In the genomic region with DNA sequence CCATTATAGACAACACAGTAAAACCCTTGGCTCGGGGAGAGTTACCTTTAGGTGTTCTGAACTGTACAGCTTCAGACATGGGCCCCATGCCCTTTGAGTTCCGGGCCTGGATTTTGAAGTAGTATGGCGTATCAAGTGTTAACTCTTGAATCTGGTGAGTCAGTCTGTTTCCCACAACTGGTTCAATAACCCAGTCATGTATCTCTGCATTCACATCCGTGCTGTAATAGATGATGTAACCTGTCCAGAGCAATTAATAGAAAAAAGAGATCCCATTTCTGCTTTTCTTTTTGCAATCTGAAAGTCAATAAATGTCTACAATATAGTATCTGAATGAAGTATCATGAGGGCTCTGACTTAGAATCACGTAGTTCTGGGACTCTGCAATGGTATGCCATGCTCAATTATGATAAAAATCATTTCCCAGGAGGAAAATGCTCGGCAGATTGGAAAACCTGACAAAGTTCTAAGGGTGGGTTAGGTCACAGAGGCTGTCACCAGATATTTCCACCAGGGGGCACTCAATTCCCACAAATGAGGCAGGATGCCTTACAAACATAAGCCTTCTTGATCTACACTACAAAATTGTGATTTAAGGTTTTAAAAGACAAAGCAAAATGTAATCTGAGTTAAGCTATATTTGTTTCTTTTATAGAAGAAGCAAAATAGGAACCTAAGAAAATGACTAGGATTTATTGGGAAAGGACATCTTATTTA, we compare ENCODE assay signal across 8 mouse cellular contexts.
A peak's percentile ranks its signal among the peaks of the same experiment; 100 is the strongest.
DNase-seq lines count a peak whose midpoint lies in the region; ATAC-seq and TF ChIP-seq lines count a peak whose summit lies in the region.

No protein-coding gene starts in this region.

- no peak overlapping the region for H3K4me2 ChIP-seq in liver, embryonic 11.5 days

- no peak for TF ChIP-seq POLR2A in liver, adult 2 months (IDR thresholded peaks at IDR 0.05; ENCODE audit: extremely low read depth, insufficient read depth, low read length)

- H3K4me1 ChIP-seq in liver, adult 2 months (ENCODE audit: control insufficient read depth, insufficient read depth, low read length), result no peaks in the 10 kb centered on the region
- no peaks in the 10 kb centered on the region for H3K4me1 ChIP-seq in liver, embryonic 11.5 days (replicated peaks; ENCODE audit: control insufficient read depth, insufficient read depth, low read length)

- WGBS in liver, adult 2 months, result 68% methylated on average over 6 of the region's 6 CpGs
- WGBS in liver, embryonic 11.5 days, result 51% methylated on average over 6 of the region's 6 CpGs

- H3K27ac ChIP-seq in liver, adult 2 months (replicated peaks; ENCODE audit: insufficient read depth, low read depth, low read length), result no peak overlapping the region
- no peak overlapping the region for H3K27ac ChIP-seq in liver, embryonic 11.5 days (ENCODE audit: low read depth, low read length)

- H3K9me3 ChIP-seq in liver, embryonic 11.5 days (ENCODE audit: control insufficient read depth, low read length), result no peaks in the 10 kb centered on the region

- H3K9ac ChIP-seq in liver, adult 2 months (ENCODE audit: low read depth, low read length), result no peak overlapping the region
- H3K9ac ChIP-seq in liver, embryonic 11.5 days (ENCODE audit: low read depth, low read length), result no peak overlapping the region

- no peak for ATAC-seq in liver, embryonic 11.5 days (replicated peaks; ENCODE audit: low FRiP score)
- no peak for ATAC-seq in activated CD4-positive, CD25-positive, alpha-beta regulatory T cell, adult 4 months

- no peak overlapping the region for H3K4me3 ChIP-seq in liver, adult 2 months (ENCODE audit: insufficient read depth, low read depth, low read length)
- H3K4me3 ChIP-seq in liver, embryonic 11.5 days (ENCODE audit: low read depth, low read length), result no peak overlapping the region

- peak; percentile 50 for TF ChIP-seq CTCF in liver, adult 2 months (IDR thresholded peaks at IDR 0.05; ENCODE audit: low read depth, low read length)

- no peaks in the 10 kb centered on the region for H3K79me2 ChIP-seq in liver, adult 2 months (ENCODE audit: control insufficient read depth, insufficient read depth, low read length)

- DNase-seq in liver, adult 2 months (ENCODE audit: extremely low read depth, low read depth, low spot score), result peak; percentile 9
- DNase-seq in liver, embryonic 11.5 days (ENCODE audit: low spot score), result no peak
- peak; percentile 49 for DNase-seq in Muller cell, postnatal 12 days (ENCODE audit: inconsistent ontology term)
- peak; percentile 10 for DNase-seq in cerebellum, adult 11-12 months
- peak; percentile 66 for DNase-seq in forelimb bud, embryonic 11.5 days (ENCODE audit: low read depth, low spot score)
- DNase-seq in layer of hippocampus, adult 9-11 months, result peak; percentile 38
- peak; percentile 68 for DNase-seq in mesoderm, embryonic 11.5 days (ENCODE audit: low read depth, low spot score)

- H3K27me3 ChIP-seq in liver, adult 2 months (ENCODE audit: control insufficient read depth, insufficient read depth, low read length), result no peaks in the 10 kb centered on the region
- H3K27me3 ChIP-seq in liver, embryonic 11.5 days (replicated peaks; ENCODE audit: control insufficient read depth, insufficient read depth, low read length), result no peaks in the 10 kb centered on the region

- peaks cover 24% of the 10 kb centered on the region for H3K36me3 ChIP-seq in liver, adult 2 months (ENCODE audit: control insufficient read depth, insufficient read depth, low read length)
- no peaks in the 10 kb centered on the region for H3K36me3 ChIP-seq in liver, embryonic 11.5 days (ENCODE audit: control insufficient read depth, insufficient read depth, low read length)
